Mouse (Mus musculus): Measurements from ENCODE around the gene Car6. TPM values are rescaled to one million over a fixed set of nuclear protein-coding genes. Genes with fewer than 3 reads are reported as not detected.

Gene Car6
- polyA plus RNA-seq, 1 experiment, result not detected

- no peak for DNase-seq (ENCODE audit: extremely low spot score in 1 of 2, low spot score in 1 of 2)
Observed at GRCm38 (mm10) chr4:150229747-150230390, 28.7 kb upstream of the Car6 start.

- no peak for DNase-seq (ENCODE audit: extremely low spot score in 1 of 2, low spot score in 1 of 2)
Observed at GRCm38 (mm10) chr4:150228581-150229348, 27.6 kb upstream of the Car6 start.

- peak; percentile 74 to 76 for DNase-seq (ENCODE audit: extremely low spot score in 1 of 2, low spot score in 1 of 2)
Observed at GRCm38 (mm10) chr4:150226818-150227688, 25.9 kb upstream of the Car6 start.

- no peak for DNase-seq (ENCODE audit: extremely low spot score in 1 of 2, low spot score in 1 of 2)
Observed at GRCm38 (mm10) chr4:150225700-150226099, 24.6 kb upstream of the Car6 start.

GRCm38 (mm10) chr4:150223830-150224229, 22.7 kb upstream of the Car6 start:
- no peak for DNase-seq (ENCODE audit: extremely low spot score in 1 of 2, low spot score in 1 of 2)

GRCm38 (mm10) chr4:150221017-150221640, 20.0 kb upstream of the Car6 start:
- DNase-seq (ENCODE audit: extremely low spot score in 1 of 2, low spot score in 1 of 2), result no peak

GRCm38 (mm10) chr4:150220584-150220983, 19.5 kb upstream of the Car6 start:
- DNase-seq (ENCODE audit: extremely low spot score in 1 of 2, low spot score in 1 of 2), result no peak

GRCm38 (mm10) chr4:150219501-150220292, 18.6 kb upstream of the Car6 start:
- peak in 1 of 2 experiments; percentile 74 for DNase-seq (ENCODE audit: extremely low spot score in 1 of 2, low spot score in 1 of 2)

- no peak for DNase-seq (ENCODE audit: extremely low spot score in 1 of 2, low spot score in 1 of 2)
Observed at GRCm38 (mm10) chr4:150217935-150218334, 16.8 kb upstream of the Car6 start.

GRCm38 (mm10) chr4:150217042-150217554, 16.0 kb upstream of the Car6 start:
- DNase-seq (ENCODE audit: extremely low spot score in 1 of 2, low spot score in 1 of 2), result no peak

GRCm38 (mm10) chr4:150216423-150216822, 15.3 kb upstream of the Car6 start:
- DNase-seq (ENCODE audit: extremely low spot score in 1 of 2, low spot score in 1 of 2), result no peak

GRCm38 (mm10) chr4:150213910-150214309, 12.8 kb upstream of the Car6 start:
- DNase-seq (ENCODE audit: extremely low spot score in 1 of 2, low spot score in 1 of 2), result no peak

GRCm38 (mm10) chr4:150212553-150212971, 11.4 kb upstream of the Car6 start:
- no peak for DNase-seq (ENCODE audit: extremely low spot score in 1 of 2, low spot score in 1 of 2)

GRCm38 (mm10) chr4:150211930-150212552, 10.9 kb upstream of the Car6 start:
- DNase-seq (ENCODE audit: extremely low spot score in 1 of 2, low spot score in 1 of 2), result no peak

GRCm38 (mm10) chr4:150210306-150210705, 9.2 kb upstream of the Car6 start:
- no peak for DNase-seq (ENCODE audit: extremely low spot score in 1 of 2, low spot score in 1 of 2)

GRCm38 (mm10) chr4:150209751-150210150, 8.6 kb upstream of the Car6 start:
- DNase-seq (ENCODE audit: extremely low spot score in 1 of 2, low spot score in 1 of 2), result no peak

- no peak for DNase-seq (ENCODE audit: extremely low spot score in 1 of 2, low spot score in 1 of 2)
Observed at GRCm38 (mm10) chr4:150204877-150205276, 3.7 kb upstream of the Car6 start.

- no peak for DNase-seq (ENCODE audit: extremely low spot score in 1 of 2, low spot score in 1 of 2)
Observed at GRCm38 (mm10) chr4:150202702-150203101, 1.6 kb upstream of the Car6 start.

GRCm38 (mm10) chr4:150198268-150198667, 2.9 kb downstream of the Car6 start:
- no peak for DNase-seq (ENCODE audit: extremely low spot score in 1 of 2, low spot score in 1 of 2)

Data from frontal cortex, adult 2 months (tissue).